Mouse (Mus musculus): ENCODE measurements at regions not wholly inside any gene's neighbourhood (a gene's known extent, or its start where the extent isn't known, plus 50 kb on each side); places are given as distances from the start of the nearest gene placed in this dataset.

DNA sequence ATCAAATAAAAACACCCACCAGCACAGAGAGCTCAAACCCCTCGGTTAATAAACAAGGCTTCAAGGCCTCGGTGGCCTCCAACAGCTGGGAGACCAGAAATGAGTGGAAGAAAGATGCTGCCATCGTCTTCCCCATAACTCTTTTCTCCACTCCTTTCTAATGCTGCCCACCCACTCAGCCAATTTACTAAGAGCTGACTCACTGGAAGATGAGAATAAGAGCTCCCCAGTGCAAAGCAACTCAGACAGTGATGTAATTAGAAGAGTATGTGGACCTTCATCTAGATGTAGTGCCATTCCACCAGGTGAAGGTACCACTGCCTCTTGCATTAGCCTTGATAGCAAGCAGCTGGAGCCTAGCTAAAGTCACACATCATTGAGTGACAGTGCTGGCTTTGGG is 301.1 kb downstream of the Prr30 start:
- Histone ChIP-seq H3K79me2 (ENCODE audit: control insufficient read depth, insufficient read depth, low read length, poor library complexity) (no peaks in the 10 kb centered on the region), H3K27me3 (ENCODE audit: control insufficient read depth in 1 of 2, insufficient read depth in 2 of 2, low read length in 2 of 2) (no peaks in the 10 kb centered on the region), H3K36me3 (ENCODE audit: control insufficient read depth in 1 of 2, insufficient read depth in 2 of 2, low read length in 2 of 2) (no peaks in the 10 kb centered on the region), H3K27ac (ENCODE audit: control insufficient read depth, low read depth, low read length) (no peak overlapping the region), H3K4me1 (ENCODE audit: control insufficient read depth in 1 of 2, insufficient read depth in 2 of 2, low read length in 2 of 2) (no peaks in the 10 kb centered on the region), H3K9ac (ENCODE audit: control insufficient read depth, low read depth, low read length, poor library complexity, severe bottlenecking) (no peak overlapping the region), H3K9me3 (replicated peaks; ENCODE audit: insufficient read depth, low read length) (no peaks in the 10 kb centered on the region), H3K4me3 (ENCODE audit: control insufficient read depth in 1 of 2, insufficient read depth in 1 of 2, low read depth in 2 of 2, low read length in 2 of 2) (no peak overlapping the region)
- DNase-seq (ENCODE audit: low read depth, low spot score): no peak
- TF ChIP-seq KAT2A (conservative IDR thresholded peaks at IDR 0.05; ENCODE audit: low read depth, low read length) (no peak), MYC (IDR thresholded peaks at IDR 0.05; ENCODE audit: low read depth, low read length) (no peak), MAZ (IDR thresholded peaks at IDR 0.05; ENCODE audit: low read depth, low read length) (no peak), MAFK (IDR thresholded peaks at IDR 0.05; ENCODE audit: borderline replicate concordance, low read depth, low read length) (no peak), POLR2AphosphoS2 (IDR thresholded peaks at IDR 0.05; ENCODE audit: low read length) (no peak), ETS1 (IDR thresholded peaks at IDR 0.05; ENCODE audit: low read depth, low read length) (no peak), TCF12 (IDR thresholded peaks at IDR 0.05; ENCODE audit: low read depth, low read length) (no peak), RCOR1 (IDR thresholded peaks at IDR 0.05; ENCODE audit: low read depth, low read length) (no peak), ELF1 (IDR thresholded peaks at IDR 0.05; ENCODE audit: low read depth, low read length) (no peak), ZC3H11A (IDR thresholded peaks at IDR 0.05; ENCODE audit: low read depth, low read length) (no peak), UBTF (IDR thresholded peaks at IDR 0.05; ENCODE audit: borderline replicate concordance, insufficient read depth, low read depth, low read length) (no peak), USF1 (IDR thresholded peaks at IDR 0.05; ENCODE audit: low read depth, low read length) (no peak), MAX (IDR thresholded peaks at IDR 0.05; ENCODE audit: low read length) (no peak), NRF1 (IDR thresholded peaks at IDR 0.05; ENCODE audit: insufficient read depth, low read depth, low read length, poor library complexity, severe bottlenecking) (no peak), CHD2 (IDR thresholded peaks at IDR 0.05; ENCODE audit: low read length) (no peak)

DNA sequence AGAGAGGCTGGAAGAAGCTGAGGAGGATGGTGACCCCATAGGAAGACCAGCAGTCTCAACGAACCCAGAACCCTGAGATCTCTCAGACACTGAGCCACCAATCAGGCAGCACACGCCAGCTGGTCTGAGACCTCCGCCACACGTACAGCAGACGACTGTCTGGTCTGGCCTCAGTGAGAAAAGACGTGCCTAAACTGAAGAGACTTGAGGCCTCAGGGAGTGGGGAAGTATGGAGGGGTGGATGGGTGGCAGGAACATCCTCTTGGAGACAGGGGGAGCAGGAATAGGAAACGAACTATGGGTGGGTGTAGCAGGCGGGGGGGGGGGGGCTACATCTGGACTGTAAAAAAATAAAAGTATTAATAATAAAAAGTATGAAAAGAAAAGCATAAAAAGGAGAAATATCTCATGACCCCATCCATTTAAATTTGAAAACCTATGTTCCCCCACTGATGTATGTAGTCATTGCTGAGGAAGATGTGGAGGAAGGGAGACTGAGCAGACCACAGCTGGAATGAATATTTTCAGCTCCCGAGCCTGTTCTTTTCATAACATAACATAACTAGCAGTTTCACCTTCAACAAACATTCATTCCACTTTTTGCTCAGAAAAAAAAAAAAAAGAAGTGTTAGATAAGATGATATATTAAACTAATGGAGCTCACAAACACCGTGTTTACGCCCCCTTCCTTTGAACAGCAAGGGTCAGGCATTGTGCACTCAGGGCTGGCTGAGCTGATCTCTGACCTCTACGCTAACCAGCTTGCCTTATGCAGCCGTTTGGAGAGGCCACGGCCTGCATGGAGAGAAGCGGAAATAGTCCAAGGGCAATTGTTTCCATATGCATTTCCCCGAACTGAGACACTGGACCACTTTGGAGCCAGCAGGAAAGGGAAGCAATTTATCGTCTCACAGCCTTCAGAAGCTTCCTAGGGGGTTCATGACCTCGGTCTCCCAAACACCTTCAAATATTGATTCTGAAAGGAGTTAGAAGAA is 310.7 kb downstream of the Prr30 start:
- no peaks in the 10 kb centered on the region for H3K4me1 ChIP-seq (ENCODE audit: control insufficient read depth in 1 of 2, insufficient read depth in 2 of 2, low read length in 2 of 2)
- DNase-seq (ENCODE audit: low read depth, low spot score): no peak
- no peak overlapping the region for H3K9ac ChIP-seq (ENCODE audit: control insufficient read depth, low read depth, low read length, poor library complexity, severe bottlenecking)
- H3K27ac ChIP-seq (ENCODE audit: control insufficient read depth, low read depth, low read length): no peak overlapping the region
- no peaks in the 10 kb centered on the region for H3K9me3 ChIP-seq (replicated peaks; ENCODE audit: insufficient read depth, low read length)
- H3K4me3 ChIP-seq (ENCODE audit: control insufficient read depth in 1 of 2, insufficient read depth in 1 of 2, low read depth in 2 of 2, low read length in 2 of 2): no peak overlapping the region
- no peaks in the 10 kb centered on the region for H3K27me3 ChIP-seq (ENCODE audit: control insufficient read depth in 1 of 2, insufficient read depth in 2 of 2, low read length in 2 of 2)
- TF ChIP-seq UBTF (IDR thresholded peaks at IDR 0.05; ENCODE audit: borderline replicate concordance, insufficient read depth, low read depth, low read length) (no peak), CTCF (IDR thresholded peaks at IDR 0.05 in 2 of 3, conservative IDR thresholded peaks at IDR 0.05 in 1 of 3; ENCODE audit: control insufficient read depth in 1 of 3, insufficient read depth in 1 of 3, low read depth in 2 of 3, low read length in 3 of 3, poor library complexity in 1 of 3, severe bottlenecking in 1 of 3) (no peak)
- H3K36me3 ChIP-seq (ENCODE audit: control insufficient read depth in 1 of 2, insufficient read depth in 2 of 2, low read length in 2 of 2): no peaks in the 10 kb centered on the region
- no peaks in the 10 kb centered on the region for H3K79me2 ChIP-seq (ENCODE audit: control insufficient read depth, insufficient read depth, low read length, poor library complexity)
